Mouse (Mus musculus) left cerebral cortex, postnatal 25 days (tissue): ENCODE data around the gene Mettl6. TPM values are rescaled to one million over a fixed set of nuclear protein-coding genes. Genes with fewer than 3 reads are reported as not detected.

Experiments
- DNase-seq, 2 experiments: peaks; one replicate each; pipeline ENCODE4 v3.0.0; 2022; ENCODE audit warnings: low spot score in 2 of 2, mixed read lengths in 1 of 2
- intact Hi-C: fragments of 180-260 bp; cut with DNase I; formaldehyde crosslinking; loops from one replicate; pipeline ENCODE4 v1.15.1; 2025
- total RNA-seq, 2 experiments: library from RNA; stranded (reverse); gene quantifications; 2 replicates each; pipeline ENCODE4 v1.2.3; 2021

The Mettl6 gene
- total RNA-seq, 2 experiments from 2014 or later: 25.0 to 38.7 TPM

DNA sequence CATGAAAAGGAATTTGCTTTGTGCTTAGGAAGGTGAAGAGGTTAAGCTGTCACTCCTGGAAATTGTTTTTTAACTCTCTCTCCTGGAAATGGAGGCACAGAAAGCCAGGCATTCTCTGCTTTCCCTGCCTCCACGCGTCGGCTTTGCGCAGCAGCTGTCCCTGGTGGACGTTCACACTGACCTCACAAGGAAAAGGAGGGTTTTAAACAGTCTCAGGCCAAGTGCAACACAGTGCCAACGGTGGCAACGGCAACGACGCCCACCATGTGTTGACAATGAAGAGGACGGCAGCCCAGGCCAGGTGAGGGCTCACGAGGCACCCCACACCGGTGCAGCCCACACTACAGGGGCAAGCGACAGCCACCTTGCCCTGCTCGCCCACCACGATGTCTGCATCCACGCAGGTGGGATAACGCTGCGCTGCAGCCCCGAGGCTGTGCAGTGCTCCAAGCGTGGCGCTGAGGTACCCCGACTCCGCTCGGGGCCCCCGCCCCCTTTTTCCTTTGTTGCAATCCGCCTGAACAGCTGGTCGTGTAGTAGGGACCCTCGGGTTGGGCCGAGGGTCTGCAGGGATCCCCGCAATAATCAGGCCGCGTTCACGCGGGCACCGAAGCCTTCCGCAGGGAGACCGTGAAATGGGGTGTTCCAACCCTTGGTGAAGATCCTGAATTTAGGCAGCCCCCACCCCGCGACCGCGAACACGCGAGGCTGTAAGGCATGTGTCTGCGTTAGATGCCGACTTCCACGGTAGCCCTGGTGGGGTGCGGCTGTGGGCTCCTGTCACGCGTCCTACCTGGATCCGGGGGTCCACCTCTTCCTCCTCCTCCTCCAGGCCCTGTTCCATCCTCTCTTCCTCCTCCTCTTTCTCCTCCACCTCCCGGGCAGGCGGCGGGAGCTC lies 59.6 kb downstream of the Mettl6 start:
- peak in 1 of 2 experiments; percentile 35 for DNase-seq
- intact Hi-C loops: loop anchor here (5.0 kb wide), 2 partner anchors 37 to 68 kb away; no protein-coding TSS in a partner anchor

- DNase-seq: no peak
- intact Hi-C loops: no loop called here
Measured at GRCm38 (mm10) chr14:31434426-31434825, 60.4 kb downstream of the Mettl6 start.

DNA sequence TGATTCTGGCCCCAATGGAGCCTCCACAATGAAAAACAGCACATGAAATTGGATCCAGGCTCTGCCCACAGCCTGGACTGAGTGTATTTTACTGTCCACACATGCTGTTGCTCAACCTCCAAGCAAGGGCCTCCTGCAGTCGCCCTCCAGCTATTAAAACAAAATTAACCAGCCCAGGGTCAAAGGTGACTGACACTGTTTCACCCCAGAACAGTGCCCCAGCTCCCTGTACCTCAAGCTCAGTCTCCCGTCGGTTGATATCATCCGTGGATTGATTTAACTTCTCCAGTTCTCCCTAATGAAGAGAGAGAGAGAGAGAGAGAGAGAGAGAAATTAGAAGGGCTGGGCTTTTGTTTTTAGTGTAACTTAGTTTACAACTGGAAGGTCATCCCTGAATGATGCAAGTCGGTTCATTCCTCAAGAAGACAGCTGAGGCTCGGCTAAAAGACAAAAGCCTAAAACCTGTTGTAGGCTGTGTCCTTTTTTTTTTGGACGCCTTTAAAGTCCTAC lies 60.9 kb downstream of the Mettl6 start:
- intact Hi-C loops: no loop called here
- DNase-seq: no peak

DNA sequence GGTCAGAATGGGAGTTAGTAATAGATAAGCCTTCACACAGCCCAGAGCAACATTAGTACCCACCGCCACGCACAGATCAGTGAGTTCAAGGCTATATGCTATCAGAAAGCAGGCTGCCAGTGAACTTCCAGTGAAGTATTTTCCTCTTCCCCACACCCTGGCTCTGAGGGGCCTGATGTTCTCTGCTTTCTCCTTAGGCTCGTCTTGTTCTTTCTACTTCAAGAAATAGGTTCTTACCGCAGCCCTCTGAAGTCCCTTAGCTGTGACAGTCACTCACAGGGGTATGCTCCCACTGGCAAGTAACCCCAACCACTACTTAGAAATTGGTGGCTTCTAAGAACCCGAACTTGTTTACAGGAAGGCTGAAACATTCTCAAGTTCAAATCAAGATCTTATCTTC lies 61.7 kb downstream of the Mettl6 start:
- DNase-seq: no peak
- intact Hi-C loops: no loop called here

DNA sequence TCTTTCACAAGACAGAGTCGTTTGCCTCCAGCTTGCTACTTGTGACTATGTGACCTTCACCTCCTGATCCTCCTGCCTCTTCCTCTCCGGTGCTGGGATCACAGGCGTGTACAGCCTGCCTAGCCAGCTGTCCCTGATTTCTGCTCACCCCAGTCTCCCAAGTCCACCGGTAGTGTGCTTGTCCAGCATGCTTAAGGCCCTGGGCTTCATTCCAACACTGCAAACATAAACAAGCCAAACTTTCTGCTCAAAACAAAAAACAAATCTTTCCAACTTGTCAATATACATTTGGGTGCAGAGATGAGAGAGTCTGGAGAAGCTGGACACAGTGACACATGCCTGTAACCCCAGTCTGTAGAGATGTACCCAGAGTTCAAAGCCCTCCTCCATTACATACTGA lies 62.4 kb downstream of the Mettl6 start:
- DNase-seq: no peak
- intact Hi-C loops: no loop called here

DNA sequence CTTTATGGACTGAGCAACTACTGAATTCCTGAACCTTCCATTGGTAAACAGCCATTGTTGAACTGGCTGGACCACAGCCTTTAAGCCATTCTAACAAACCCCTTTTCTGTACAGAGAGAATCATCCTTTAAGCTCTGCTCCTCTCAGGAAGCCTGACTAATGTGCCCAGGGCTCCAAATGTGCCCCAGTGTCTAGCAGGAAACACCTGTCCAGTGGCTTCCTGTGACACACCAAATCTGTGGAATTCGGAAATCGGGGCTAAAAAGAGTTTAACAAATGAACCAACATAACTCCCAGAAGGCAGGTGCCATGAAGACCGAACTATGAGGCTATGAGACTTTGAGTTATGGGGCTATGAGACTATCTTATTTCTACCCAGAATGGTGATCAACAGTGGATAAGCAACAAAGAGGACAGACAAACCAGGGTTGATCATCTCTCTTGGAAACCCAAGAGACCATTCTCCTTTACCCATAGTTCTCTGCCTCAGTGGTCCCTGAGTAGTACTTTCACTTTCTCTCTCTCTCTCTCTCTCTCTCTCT lies 63.0 kb downstream of the Mettl6 start:
- no peak for DNase-seq
- intact Hi-C loops: no loop called here

DNA sequence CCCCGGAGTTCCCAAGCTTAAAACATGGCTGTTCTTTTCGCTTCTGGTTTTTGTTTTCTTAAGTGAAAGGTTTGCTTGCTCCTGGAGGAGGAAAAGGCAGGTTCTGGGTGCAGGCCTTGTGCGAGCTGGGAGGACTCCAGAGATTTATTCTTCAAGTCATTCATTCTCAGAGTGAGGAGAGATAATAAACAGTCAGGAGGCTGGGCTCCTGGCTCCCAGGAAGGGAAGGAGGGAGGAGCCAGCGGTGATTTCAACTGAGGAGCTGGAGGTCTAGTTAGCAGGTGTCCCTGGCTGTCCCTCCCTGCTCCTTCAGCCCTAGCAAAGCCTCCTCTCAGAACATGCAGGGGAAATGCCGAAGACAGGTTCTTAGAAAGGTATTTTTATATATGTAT lies 65.8 kb downstream of the Mettl6 start:
- intact Hi-C loops: no loop called here
- no peak for DNase-seq

DNA sequence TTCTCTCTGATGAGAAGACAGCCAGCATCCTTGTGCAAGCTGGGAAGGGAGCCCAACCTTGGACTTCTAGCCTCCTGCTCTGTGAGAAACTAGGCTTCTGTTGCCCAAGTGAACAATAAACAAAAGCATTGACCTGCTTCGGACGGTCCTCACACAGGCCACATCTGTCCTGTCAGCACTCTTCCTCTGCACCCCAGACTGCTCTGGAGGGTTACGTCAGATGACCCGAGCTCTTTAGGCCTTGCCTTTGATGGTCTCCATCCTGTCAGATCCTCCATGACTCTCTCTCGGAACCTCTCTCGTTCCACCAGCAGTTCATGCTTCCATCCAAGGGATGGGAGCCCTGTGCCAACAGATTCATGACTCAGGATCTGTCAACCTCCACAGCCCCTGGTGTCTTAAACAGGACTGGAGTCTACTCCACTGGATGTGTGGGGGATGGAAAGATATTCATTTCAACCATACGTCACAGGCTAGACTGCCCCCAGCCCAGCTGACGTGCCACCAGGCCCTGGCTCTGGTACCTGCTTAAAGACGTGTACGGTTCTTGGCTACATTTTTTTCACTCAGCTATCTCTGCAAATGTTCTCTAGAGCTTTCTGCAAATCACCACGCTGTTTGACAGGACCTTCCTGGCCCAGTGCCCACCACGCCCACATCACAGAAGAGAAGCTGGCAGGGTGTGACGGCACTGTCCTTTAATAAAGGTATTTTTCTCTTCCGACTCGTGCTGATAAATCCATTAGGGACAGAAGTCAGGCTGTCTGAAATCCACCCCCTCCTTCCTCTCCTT lies 66.4 kb downstream of the Mettl6 start:
- peak; percentile 76 to 86 for DNase-seq
- intact Hi-C loops: no loop called here

Other genes starting within 250 kb of the Mettl6 start
- gene Phf7, start 243.7 kb downstream of the Mettl6 start, total RNA-seq: 1 to 10 TPM; 3.2 to 4.2 TPM
- gene Bap1, start 243.6 kb downstream of the Mettl6 start, total RNA-seq: 100 to 1,000 TPM; 138 to 146 TPM
- gene Dnah1, start 171.1 kb downstream of the Mettl6 start, total RNA-seq: 1 to 10 TPM; 4.1 to 4.7 TPM
- 10 to 100 TPM; 35.6 to 37.2 TPM for gene Capn7, start 158.4 kb downstream of the Mettl6 start, total RNA-seq
- 10 to 100 TPM; 56.7 to 65.8 TPM for gene Sh3bp5, start 59.0 kb downstream of the Mettl6 start, total RNA-seq
- gene Eaf1, start 641 bp downstream of the Mettl6 start, total RNA-seq: 10 to 100 TPM; 11.6 to 15.9 TPM
- gene Colq, start 96.3 kb upstream of the Mettl6 start, total RNA-seq: 1 to 10 TPM; 1.7 TPM
- under 1 TPM in 1 of 2 experiments, not detected in 1; 0.98 TPM for gene Gm49387, start 145.8 kb upstream of the Mettl6 start, total RNA-seq
- 1 to 10 TPM; 7.7 to 8.8 TPM for gene Btd, start 146.0 kb upstream of the Mettl6 start, total RNA-seq
- gene Hacl1, start 146.2 kb upstream of the Mettl6 start, total RNA-seq: 1 to 10 TPM; 7.8 TPM